Mouse (Mus musculus): ENCODE measurements around the gene Rab27a.

DNA sequence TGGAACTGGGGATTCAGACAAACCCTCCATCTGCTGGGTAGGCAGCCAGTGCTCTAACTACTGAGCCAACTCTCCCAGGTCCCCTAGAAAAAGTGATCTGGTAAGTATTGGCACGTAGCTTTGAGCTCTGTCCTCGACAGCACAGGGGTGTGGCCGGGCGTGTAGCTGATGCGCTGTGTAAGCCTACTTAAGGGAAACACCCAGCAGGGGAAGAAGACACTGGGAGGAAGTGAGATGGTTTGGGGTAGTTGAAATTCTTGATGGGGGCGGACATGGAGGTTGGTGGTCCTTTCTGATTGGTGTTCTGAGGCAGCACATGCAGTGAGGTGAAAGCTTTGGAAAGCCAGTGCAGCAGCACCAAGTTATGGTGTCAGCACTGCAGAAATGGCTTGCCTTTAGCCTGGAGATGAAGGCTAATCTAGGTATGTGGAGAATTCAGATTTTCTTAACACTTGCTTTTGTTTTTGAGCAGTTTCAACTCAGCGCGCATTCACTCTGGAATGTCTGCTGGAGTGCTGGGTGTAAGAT is 80.5 kb downstream of the Rab27a start:
- no peak for TF ChIP-seq CTCF (IDR thresholded peaks at IDR 0.05; ENCODE audit: extremely low read depth, insufficient read depth, low read length)
- no peak for TF ChIP-seq POLR2A (IDR thresholded peaks at IDR 0.05; ENCODE audit: extremely low read depth, insufficient read depth, low read length)

Measured in cortical plate, adult 2 months (tissue).